Mouse (Mus musculus) gastrocnemius, postnatal 36 days (tissue): ENCODE measurements around the gene Vcam1. TPM values are rescaled to one million over a fixed set of nuclear protein-coding genes. Genes with fewer than 3 reads are reported as not detected.

Experiments used
- DNase-seq, 2 experiments: peaks; one replicate each; pipeline ENCODE4 v3.0.0; 2022
- intact Hi-C: fragments of 180-260 bp; cut with DNase I; formaldehyde crosslinking; loops from one replicate; pipeline ENCODE4 v1.15.1; 2025
- total RNA-seq, 2 experiments: library from RNA; stranded (reverse); gene quantifications; 2 replicates each; pipeline ENCODE4 v1.2.3; 2021

Gene Vcam1
- total RNA-seq, 2 experiments from 2014 or later: 2.9 to 4.0 TPM

DNA sequence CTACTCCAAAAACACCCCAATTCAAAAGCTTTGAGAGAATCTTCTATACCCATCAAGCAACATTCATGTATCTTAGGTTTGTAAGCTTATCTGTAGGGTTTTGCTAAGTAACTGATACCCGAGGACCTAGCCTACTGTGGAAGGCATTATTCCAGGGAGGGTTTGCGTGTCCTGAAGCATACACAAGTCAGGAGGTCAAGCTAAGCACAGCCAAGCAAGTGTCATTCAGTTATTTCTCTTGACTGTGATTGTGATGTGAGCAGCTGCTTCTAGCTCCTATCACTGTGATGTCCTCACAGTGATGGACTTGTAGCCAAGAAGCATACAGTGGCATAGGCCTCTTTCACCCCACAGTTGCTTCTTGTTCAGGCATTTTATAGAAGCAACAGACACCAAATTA lies 35.2 kb downstream of the Vcam1 start:
- no peak for DNase-seq
- intact Hi-C loops: no loop called here

DNA sequence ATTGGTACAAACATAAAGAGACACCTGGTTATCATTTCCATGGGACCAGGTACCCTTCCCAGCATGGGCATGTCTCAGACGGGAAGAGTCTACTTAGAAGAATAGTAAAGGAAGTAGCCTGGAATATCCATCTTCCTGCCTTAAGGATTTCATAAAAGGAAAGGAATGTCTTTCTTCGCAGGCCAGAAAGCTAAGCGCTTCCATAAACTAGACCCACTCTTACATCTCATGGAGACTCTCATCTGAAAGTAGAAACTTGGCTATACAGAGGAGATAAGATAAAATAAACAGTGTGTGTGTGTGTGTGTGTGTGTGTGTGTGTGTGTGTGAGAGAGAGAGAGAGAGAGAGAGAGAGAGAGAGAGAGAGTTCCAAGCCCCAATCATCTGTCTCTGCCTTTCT lies 36.9 kb downstream of the Vcam1 start:
- no peak for DNase-seq

DNA sequence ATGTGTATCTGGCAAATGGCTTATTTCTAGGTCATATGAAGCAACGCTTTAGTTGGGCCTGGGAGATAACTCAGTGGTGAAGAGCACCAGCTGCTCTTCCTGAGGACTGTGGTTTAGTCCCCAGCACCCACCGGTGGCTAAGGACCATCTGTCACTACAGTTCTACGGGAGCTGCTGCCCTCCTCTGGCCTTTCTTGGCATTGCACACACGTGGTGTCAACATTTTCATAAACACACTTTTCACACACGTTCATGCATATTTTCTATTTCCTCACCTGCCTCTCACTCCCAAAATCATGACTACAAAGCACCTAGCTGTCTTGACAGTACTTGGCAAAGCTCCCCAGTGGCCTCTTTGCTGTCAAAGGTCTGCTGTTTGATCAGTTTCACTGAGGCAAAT lies 37.8 kb downstream of the Vcam1 start:
- intact Hi-C loops: loop anchor here (2.0 kb wide), 1 partner anchor 61 kb away; no protein-coding TSS in a partner anchor

More for the DNA sequence above, 36.9 kb downstream of the Vcam1 start:
- intact Hi-C loops: no loop called here

DNA sequence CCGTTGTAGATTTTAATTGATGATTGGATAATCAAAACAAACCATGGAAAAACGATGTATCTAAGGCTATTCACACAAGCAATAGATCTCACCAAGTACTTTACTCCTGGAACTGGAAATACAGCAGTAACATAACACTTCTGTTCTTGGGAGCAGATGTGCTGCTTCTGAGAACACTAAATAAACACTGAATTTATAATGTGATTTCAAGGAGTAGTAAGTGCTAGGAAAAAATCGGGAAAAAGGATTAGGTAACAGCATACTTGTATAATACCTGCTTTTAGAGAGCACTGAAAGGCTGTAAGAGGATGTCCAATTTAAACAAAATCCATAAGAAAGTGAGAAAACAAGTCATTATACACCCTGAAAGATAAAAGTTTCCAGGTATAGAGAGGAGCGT lies 43.5 kb downstream of the Vcam1 start:
- no peak for DNase-seq
- intact Hi-C loops: no loop called here

More for the DNA sequence above, 37.8 kb downstream of the Vcam1 start:
- no peak for DNase-seq

DNA sequence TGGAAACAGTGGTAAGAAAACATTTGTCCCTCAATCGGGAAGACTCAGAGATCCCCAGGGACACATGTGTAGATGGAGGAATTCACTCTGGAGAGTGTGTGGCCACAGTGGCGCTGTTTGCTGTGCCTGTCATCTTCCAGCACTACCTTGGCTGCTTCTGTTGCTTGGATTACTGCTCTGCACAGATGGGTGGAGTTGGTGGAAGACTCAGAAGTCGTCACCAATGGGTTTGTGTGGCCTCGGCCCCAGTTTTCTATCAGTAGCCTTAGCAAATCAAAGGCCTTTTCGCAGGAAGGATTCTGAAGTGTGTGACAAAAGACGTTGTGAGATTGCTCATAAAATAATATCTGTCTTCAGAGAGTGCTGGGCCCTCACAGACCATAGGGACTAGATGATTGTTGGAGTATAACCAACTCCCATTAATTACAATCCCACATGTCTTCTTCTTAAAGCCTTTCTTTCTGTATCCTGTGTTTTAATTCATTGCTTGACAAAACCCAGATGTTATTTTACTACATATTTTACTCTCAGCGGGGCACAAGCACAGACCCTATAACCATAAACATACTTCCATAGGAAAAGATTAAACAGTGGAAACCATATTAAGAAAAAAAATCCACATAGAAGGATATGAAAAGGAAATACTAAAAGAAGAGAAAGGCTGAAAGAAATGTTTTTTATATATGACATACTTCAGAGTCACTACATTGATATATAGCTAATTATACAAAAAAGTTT lies 48.4 kb downstream of the Vcam1 start:
- peak in 1 of 2 experiments; percentile 7 for DNase-seq
- intact Hi-C loops: no loop called here

DNA sequence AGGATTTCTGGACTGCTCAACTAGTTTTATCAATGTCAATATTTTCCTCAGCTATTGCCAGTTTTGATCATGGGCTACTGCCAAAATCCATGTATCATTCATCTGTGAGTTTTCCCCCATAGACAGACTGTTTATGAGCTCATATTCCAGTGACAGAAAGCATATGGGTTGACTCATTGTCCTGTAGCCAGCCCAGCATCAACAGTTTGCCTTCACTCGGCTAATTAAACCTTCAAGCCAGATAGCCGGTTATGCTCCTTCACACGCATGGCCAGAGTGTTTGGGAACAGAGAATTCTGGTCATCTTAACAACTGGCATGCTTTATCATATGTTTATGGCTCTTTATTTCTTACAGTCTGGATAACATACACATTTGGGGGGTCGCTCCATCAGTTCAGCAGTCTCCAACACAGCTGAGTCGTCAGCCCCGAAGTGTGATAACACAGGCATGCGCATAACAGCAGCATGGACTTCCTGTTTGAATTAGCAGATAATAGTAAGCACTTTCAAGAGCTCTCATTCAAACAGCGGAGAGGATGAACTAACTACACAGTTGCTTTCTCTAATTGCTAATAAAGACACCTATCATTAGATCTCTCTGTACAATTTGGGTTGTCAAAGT lies 49.2 kb downstream of the Vcam1 start:
- DNase-seq: no peak
- intact Hi-C loops: no loop called here

DNA sequence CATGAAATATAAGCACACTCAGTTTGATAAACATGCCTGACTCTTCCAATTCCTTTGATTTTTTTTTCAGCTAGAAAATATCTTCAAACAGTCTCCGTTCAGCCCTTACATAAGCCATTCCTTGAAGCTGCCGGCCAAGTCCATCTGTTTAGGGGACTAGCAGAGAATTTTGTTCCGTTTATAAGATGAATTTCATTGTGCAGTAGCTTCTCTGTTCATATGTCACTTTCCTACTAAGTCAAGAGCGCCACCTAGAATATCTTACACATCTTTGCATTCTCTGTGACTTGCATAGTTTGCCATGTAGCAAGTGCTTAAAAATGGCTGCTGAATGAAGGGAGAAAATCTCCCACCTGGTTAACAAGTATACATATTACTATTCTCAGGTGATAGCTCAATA lies 51.0 kb downstream of the Vcam1 start:
- no peak for DNase-seq
- intact Hi-C loops: no loop called here

DNA sequence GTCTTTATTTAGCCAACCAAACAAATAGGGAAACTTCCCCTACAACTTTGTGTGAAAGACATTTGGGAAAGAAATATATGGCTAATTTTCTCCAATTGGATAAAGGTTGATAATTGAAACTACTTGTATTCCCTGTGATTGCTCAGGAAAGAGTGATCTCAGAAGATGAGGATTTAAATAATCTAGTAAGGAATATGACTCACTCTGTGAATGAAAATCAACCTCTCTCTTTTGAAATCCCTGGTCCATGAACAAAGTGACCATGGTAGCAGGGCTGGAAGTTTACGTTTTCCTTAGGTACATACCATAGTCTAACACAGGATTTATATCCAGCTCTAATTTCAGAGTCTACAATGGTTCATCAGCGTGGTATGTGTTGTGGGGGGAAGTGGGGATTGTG lies 52.7 kb downstream of the Vcam1 start:
- intact Hi-C loops: no loop called here
- no peak for DNase-seq

DNA sequence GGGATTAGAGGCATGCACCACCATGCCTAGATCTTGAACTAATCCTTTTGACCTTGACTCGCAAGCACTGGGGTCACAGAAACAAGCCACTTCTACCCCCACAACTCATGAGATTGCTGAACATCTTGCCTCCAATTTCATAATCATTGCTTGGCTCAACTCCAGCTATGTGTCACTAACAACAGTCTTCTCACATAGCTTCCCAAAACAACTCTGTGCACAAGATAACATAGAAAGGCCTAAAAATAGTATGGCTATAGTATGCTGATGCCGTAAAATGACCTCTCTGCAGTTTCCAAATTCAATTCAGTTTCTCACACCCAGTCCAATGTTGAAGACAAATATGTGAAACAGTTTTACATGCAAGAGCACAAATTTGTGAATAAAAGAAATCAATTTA lies 56.9 kb downstream of the Vcam1 start:
- no peak for DNase-seq
- intact Hi-C loops: no loop called here

DNA sequence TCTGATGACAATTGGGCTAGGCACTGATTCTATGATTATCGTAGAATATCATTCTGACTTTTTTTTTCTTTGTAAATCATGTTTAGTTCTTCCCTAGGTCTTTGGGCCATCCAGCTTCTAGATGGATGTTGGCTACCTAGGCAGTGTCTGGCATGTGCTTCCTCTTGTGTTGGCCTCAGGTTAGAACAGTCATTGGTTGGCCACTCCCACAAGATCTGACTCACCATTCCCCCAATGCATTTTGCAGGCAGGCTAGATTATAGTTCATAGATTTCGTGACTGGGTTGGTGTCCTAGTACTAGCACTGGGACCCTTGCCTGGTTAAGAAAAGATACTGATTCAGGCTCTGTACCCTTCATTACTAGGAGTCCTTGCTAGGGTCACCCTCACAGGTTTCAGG lies 67.3 kb downstream of the Vcam1 start:
- no peak for DNase-seq
- intact Hi-C loops: no loop called here

DNA sequence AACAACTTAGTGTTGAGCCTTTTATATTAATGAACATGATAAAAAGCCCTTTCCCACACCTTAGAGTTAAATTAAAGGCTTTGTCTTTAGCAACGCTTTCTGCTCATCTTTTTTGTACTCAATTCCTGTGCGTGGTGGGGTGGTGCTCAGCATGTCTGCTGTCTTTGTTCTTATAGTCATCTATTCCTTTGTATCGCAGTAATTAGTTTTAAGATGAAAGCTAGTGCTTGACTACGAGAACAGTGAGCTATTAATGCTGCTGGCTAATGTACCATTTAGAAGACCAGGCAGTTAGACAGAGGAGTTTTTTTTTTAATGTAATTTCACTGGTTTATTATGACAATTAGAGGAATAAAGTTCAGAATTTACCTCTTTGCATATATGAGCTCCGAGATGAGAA lies 69.2 kb downstream of the Vcam1 start:
- intact Hi-C loops: no loop called here
- DNase-seq: no peak

Other genes with a start within 250 kb of the Vcam1 start
- 1 to 10 TPM; 4.9 to 6.7 TPM for gene Dph5, start 241.9 kb downstream of the Vcam1 start, total RNA-seq
- 1 to 10 TPM; 5.7 to 5.8 TPM for gene Slc30a7, start 122.3 kb downstream of the Vcam1 start, total RNA-seq
- 1 to 10 TPM; 8.3 to 9.1 TPM for gene Extl2, start 122.2 kb downstream of the Vcam1 start, total RNA-seq
- not detected for gene Gpr88, start 123.8 kb upstream of the Vcam1 start, total RNA-seq